Mouse (Mus musculus) left cerebral cortex, postnatal 4 days (tissue): Measurements from ENCODE around the gene Cpne1. TPM values are rescaled to one million over a fixed set of nuclear protein-coding genes. Genes with fewer than 3 reads are reported as not detected.

Experiments
- DNase-seq: peaks from one replicate; pipeline ENCODE4 v3.0.0-alpha.2; 2022
- intact Hi-C: fragments of 180-260 bp; cut with DNase I; formaldehyde crosslinking; loops from one replicate; pipeline ENCODE4 v1.15.1; 2025
- total RNA-seq, 2 experiments: library from RNA; stranded (reverse); gene quantifications; 2 replicates each; pipeline ENCODE4 v1.2.3; 2021

Gene Cpne1
- total RNA-seq, 2 experiments from 2014 or later = 14.2 to 18.4 TPM

DNA sequence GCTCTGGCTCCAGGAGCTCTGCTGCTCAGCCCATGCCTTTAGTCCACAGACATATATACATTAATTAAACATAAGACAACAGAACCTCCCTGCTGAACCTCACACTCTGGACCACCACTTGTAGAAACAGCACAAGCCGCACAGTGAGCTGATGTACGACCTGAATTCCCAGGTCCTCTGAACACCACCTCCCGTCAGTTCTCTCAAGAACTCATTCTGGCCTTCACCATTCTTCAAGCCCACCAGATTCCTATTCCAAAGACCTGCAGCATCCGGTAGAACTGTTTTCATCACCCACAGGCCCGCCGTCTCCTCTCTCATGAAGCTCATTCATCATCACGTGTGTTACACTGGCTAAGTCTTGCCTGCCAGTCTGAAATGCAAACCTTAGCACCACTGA, 31.4 kb downstream of the Cpne1 start:
- no peak for DNase-seq
- intact Hi-C loops = no loop called here

DNA sequence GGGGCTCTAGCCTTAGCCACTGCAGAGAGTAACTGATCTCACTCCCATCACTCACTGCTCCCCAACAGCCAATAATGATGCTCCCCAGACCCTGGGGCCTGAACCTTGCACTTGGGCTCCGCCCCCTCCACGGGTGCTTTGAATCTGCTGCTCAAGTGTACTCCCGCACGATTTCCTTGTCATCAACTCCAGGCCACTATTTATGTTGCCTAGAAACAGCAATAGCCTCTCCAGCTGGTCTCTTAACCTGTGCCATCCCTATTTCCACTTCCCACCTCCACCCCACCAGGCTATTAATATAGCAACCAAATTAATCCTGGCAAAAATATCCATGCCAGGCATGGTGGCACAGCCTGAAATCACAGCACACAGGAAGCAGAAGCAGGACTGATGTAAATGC, 32.1 kb downstream of the Cpne1 start:
- intact Hi-C loops = no loop called here

GRCm38 (mm10) chr2:156079183-156079560, 32.6 kb downstream of the Cpne1 start:
- intact Hi-C loops = no loop called here
- DNase-seq = no peak

More for the DNA sequence above, 32.1 kb downstream of the Cpne1 start:
- no peak for DNase-seq

- no peak for DNase-seq
- intact Hi-C loops = no loop called here
These were observed 33.2 kb downstream of the Cpne1 start for GRCm38 (mm10) chr2:156078421-156079182.

- intact Hi-C loops = no loop called here
- no peak for DNase-seq
These were observed 34.3 kb downstream of the Cpne1 start for GRCm38 (mm10) chr2:156077461-156077860.

- intact Hi-C loops = no loop called here
- DNase-seq = no peak
These were observed 38.0 kb downstream of the Cpne1 start for GRCm38 (mm10) chr2:156073725-156074124.

DNA sequence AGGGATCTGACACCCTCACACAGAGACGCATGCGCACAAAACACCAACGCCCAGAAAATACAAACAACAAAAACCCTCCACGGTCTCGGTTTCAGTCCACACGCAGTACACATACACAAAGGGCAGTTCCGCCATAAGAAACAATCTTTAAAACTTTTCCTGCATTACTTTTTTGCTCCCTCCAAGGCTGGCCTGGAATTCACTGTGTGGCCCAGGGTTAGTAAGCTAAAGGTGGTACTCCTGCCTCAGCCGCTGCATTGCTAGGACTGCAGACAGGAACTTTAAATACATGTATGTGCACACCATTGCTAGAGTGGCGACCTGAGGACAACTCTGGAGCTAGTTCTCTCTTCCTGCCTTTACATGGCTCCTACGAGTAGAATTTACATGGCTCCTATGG, 40.5 kb downstream of the Cpne1 start:
- intact Hi-C loops = no loop called here
- DNase-seq = no peak

GRCm38 (mm10) chr2:156067916-156068315, 43.8 kb downstream of the Cpne1 start:
- intact Hi-C loops = no loop called here
- DNase-seq = peak; percentile 82

- intact Hi-C loops = no loop called here
These were observed 45.6 kb downstream of the Cpne1 start for GRCm38 (mm10) chr2:156066126-156066525.

GRCm38 (mm10) chr2:156065099-156066041, 46.4 kb downstream of the Cpne1 start, which contains the start of gene Spag4:
TSS of gene Spag4 (plus strand) at chr2:156065175.
- intact Hi-C loops = no loop called here
- peak; percentile 71 for DNase-seq

More at GRCm38 (mm10) chr2:156066126-156066525, 45.6 kb downstream of the Cpne1 start:
- DNase-seq = no peak

DNA sequence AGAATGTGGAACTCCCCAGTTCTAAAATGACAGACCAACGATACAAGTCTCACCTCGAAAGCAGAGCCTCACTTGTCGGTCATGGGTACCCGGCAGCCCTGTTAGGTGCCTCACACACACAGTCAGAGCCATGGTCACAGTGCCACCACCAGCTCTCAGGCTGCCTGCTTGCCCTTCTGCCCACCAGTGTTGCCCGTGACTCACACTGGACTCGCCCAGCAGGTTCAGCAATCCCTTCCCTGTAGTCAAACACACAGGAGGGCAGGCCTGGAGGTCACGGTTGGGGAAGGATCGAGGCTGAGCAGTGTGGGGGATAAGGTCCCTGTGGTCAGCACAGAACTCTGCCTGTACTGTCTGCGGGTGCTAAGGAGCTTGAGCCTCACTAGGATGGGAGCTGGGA, 58.9 kb downstream of the Cpne1 start, which contains the start of gene Fer1l4:
Gene Fer1l4, minus strand, starts transcription at position 132 of the 400 bp plus-strand sequence.
- intact Hi-C loops = no loop called here
- DNase-seq = no peak

GRCm38 (mm10) chr2:156047929-156048328, 63.8 kb downstream of the Cpne1 start:
- DNase-seq = no peak
- intact Hi-C loops = no loop called here

- DNase-seq = no peak
- intact Hi-C loops = no loop called here
These were observed 68.9 kb downstream of the Cpne1 start for GRCm38 (mm10) chr2:156042903-156043302.

DNA sequence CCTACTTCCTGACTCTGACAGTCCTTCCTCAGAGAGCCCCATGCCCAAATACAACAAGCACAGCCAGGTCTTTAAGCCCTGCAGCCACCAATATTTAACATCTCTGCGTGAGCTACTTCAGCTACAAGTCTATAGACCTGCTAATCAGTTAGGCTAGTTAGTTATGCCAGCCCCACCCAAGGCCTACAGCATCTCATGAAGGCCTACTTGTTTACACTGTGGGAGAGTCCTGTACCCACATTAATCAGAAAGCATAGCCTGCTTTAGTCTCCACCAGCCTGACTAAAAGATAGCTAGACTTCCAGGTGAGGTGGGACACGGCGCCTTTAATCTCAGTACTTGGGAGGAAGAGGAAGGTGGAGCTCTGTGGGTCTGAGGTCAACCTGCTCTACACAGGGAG, 72.4 kb downstream of the Cpne1 start:
- intact Hi-C loops = no loop called here
- no peak for DNase-seq

GRCm38 (mm10) chr2:156025482-156025881, 86.3 kb downstream of the Cpne1 start:
- intact Hi-C loops = no loop called here

More at GRCm38 (mm10) chr2:156025482-156025881, 86.3 kb downstream of the Cpne1 start:
- DNase-seq = no peak

Other genes with a start within 250 kb of the Cpne1 start
- 10 to 100 TPM; 42.3 to 43.7 TPM for gene Uqcc1, start 181.7 kb downstream of the Cpne1 start, total RNA-seq
- not detected for gene Gm15557, start 171.2 kb downstream of the Cpne1 start, total RNA-seq
- 1 to 10 TPM in 1 of 2 experiments, under 1 TPM in 1; 0.99 to 1.8 TPM for gene Gdf5, start 166.6 kb downstream of the Cpne1 start, total RNA-seq
- 10 to 100 TPM; 22.2 to 23.9 TPM for gene Cep250, start 155.5 kb downstream of the Cpne1 start, total RNA-seq
- 1 to 10 TPM in 1 of 2 experiments, under 1 TPM in 1; 0.86 to 1.4 TPM for gene 6430550D23Rik, start 104.0 kb downstream of the Cpne1 start, total RNA-seq
- gene Ergic3, start 103.9 kb downstream of the Cpne1 start, total RNA-seq = 100 to 1,000 TPM; 271 to 274 TPM
- gene Fer1l4, start 59.0 kb downstream of the Cpne1 start, total RNA-seq = not detected
- 1 to 10 TPM; 6.6 to 9.3 TPM for gene Spag4, start 46.8 kb downstream of the Cpne1 start, total RNA-seq
- 10 to 100 TPM; 43.4 to 50.3 TPM for gene Rbm12, start within 50 bp of the Cpne1 start, total RNA-seq
- gene Gm28036, start 15.1 kb upstream of the Cpne1 start, total RNA-seq = 10 to 100 TPM; 26.1 to 40.2 TPM
- gene Romo1, start 32.1 kb upstream of the Cpne1 start, total RNA-seq = 100 to 1,000 TPM; 223 to 225 TPM
- gene Nfs1, start 32.2 kb upstream of the Cpne1 start, total RNA-seq = 10 to 100 TPM; 25.4 to 26.6 TPM
- gene Rbm39, start 68.3 kb upstream of the Cpne1 start, total RNA-seq = 100 to 1,000 TPM; 345 to 348 TPM
- gene Phf20, start 84.5 kb upstream of the Cpne1 start, total RNA-seq = 100 to 1,000 TPM in 1 of 2 experiments, 10 to 100 TPM in 1; 93.5 to 101 TPM
- gene Cnbd2, start 200.3 kb upstream of the Cpne1 start, total RNA-seq = 1 to 10 TPM; 4.1 to 4.7 TPM
- 100 to 1,000 TPM in 1 of 2 experiments, 10 to 100 TPM in 1; 96.9 to 106 TPM for gene Scand1, start 200.7 kb upstream of the Cpne1 start, total RNA-seq